Mouse (Mus musculus) liver (tissue): ENCODE results near the gene Zfp800.

Experiments used
- DNase-seq: peaks from one replicate; pipeline ENCODE4 v3.0.0-alpha.2; 2020; ENCODE audit warnings: mixed read lengths

The Zfp800 gene

DNA sequence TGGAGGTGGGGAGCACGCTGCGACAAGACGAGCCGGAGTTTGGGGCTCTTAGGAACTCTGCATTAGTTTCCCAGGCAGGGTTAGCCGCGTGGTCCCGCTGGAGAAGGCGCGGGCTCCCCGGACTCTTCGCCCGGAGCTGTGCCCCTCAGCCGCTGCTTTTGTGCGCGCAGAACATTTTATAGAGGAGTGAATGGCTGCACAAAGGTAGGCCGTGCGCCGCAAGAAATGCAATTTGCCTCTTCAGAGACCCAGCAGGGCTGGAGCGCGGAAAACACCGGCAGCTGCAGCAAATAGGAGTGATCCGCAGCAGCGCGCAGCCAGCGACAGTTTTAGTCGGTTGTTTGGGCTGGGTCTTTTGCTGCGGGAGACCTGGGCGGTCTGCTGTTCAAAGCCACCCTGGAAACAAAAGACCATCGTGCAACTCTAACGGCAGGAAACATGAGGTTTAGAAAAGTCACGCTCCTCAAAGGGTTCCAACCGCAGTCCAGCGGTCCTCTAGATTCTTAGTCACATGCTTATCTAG lies at the start of gene Zfp800:
Zfp800 (minus strand) TSS at position 325 of the 523 bp plus-strand sequence.
- DNase-seq, result no peak

DNA sequence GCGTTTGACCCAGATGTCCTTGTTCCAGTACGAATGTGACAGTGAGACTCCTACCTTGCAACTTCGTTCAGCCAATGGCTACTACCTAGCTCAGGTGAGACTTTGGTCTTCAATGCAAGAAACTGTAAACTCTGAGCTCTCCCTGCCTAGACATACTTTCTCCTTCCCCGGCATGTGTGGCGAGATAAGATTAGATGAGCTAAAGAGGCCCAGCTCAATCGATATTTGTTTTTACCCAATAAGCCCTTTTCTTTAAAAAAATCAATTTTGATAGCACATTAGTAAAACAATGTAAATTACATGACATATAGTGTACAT lies 33.7 kb upstream of the Zfp800 start:
- DNase-seq, result peak; percentile 20

DNA sequence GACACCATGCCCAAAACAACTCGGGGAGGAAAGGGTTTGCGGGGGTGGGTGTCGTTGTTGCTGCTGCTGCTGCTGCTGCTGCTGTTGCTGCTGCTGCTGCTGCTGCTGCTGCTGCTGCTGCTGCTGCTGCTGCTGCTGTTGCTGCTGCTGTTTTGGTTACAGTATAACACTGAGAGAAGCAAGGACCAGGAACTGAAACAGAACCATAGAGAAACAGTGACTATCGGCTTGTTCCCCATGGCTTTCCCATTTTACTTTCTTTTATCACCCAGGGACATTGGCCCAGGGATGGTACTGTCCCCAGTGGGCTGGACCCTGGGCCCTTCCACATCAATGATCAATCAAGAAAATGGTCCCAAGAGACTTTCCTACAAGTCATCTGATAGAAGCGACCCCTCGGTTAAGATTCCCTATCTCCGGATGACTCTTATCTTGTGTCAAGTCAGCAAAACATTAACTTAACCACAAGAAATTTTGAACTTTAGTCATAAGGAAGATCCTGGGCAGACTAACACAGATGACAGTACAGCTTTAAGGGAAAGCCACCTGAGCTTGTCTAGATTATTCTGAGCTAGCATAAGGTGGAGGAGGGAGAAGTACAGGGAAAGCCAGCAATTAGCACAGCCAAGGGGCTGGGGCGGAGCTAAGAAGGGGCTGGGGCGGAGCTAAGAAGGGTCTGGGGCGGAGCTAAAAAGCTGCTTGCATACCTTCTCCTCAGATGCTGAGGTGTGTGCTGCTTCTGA lies 33.2 kb upstream of the Zfp800 start:
- DNase-seq, result peak; percentile 76

DNA sequence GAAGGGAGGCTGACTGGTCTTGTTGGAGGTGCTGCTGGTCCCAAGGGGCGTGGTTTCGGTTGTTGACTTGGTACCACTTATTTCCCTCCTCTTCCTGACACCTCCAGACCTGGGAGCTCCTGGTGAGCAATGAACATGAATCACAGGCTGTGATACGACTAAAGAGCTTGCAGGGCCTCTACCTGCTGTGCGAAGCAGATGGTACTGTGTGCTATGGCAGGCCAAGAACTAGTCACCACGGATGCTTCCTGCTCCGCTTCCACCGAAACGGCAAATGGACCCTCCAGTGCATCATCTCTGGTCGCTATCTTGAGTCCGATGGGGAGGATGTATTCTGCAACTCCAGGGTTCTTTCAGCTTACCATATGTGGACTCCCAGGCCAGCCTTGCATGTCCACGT lies 32.1 kb upstream of the Zfp800 start:
- DNase-seq, result no peak

DNA sequence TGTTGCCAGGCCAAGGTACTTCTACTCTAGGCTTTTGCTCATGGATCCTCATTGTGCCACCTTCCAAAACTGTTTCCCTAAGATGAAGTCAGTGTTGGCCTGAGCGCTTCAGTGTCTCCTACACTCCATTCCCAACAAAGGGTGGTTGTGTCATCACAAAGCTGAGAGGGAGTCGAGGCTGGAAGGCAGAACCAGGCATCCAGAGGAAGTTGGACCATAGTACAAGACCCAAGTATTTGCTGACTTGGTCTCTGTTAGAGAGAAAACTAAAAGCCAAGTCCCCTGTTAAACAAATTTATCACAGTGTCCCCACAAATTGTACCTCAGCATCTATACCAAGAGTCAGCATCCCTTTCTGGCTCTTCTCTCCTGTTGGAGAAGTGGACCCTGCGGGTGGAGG lies 30.5 kb upstream of the Zfp800 start, which contains the start of gene Gcc1:
Gcc1 (minus strand) TSS at position 101 of the 400 bp plus-strand sequence.
- DNase-seq, result no peak

DNA sequence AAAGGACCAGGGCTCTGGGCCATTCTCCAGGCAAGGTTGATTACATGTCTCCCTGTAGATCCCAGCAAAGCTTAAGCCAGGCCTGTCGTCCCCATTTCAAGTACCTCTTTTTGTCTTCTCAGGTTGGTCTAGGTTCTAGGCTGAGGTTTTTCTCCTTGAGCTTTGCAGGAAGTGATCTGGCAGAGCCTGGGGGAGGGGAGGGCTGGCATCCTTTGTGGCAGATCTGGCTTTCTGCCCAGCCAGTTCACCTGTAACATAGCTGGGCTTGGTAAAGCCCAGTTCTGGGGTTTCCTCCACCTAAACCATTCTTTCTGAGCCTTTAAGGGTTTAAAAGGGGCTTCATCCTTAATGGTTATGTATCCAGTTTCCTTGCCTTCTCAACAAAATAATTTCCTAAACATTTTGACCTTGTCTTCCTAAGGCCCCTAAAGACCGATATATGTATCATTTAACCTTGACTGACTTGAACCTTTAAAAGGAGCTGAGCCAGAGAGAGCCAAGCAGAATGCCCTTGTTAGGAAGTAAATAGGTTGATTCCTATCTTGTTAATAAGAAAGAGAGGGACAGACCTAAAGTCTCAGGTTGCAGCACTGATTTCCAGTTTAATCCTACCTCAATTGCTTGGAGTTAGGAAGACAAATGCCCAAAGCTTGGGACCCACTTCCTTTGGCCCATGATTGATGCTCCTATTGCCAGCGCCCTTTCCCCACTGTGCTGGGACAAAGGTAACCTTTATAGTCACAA lies 29.5 kb upstream of the Zfp800 start, which contains the start of gene Fscn3:
Fscn3 (plus strand) TSS at position 694 of the 744 bp plus-strand sequence.
- DNase-seq, result no peak

DNA sequence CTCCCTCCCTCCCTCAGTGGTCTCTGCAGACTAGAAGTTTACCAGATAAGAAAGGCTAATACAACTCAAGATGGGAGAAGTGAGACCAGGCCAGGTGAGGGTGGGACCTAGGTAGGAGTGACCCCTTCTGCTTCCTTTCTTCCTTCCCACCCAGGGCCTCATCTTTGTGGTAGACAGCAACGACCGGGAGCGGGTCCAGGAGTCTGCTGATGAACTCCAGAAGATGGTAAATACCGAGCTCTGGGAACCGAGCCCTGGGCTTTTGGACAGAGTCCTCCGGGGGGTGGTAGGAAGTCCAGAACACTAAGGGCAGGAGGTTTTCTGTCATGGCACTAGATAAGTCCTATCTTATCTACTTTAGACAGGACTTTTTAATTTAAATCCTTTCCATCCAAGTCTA lies 27.2 kb upstream of the Zfp800 start:
- DNase-seq, result peak; percentile 37

DNA sequence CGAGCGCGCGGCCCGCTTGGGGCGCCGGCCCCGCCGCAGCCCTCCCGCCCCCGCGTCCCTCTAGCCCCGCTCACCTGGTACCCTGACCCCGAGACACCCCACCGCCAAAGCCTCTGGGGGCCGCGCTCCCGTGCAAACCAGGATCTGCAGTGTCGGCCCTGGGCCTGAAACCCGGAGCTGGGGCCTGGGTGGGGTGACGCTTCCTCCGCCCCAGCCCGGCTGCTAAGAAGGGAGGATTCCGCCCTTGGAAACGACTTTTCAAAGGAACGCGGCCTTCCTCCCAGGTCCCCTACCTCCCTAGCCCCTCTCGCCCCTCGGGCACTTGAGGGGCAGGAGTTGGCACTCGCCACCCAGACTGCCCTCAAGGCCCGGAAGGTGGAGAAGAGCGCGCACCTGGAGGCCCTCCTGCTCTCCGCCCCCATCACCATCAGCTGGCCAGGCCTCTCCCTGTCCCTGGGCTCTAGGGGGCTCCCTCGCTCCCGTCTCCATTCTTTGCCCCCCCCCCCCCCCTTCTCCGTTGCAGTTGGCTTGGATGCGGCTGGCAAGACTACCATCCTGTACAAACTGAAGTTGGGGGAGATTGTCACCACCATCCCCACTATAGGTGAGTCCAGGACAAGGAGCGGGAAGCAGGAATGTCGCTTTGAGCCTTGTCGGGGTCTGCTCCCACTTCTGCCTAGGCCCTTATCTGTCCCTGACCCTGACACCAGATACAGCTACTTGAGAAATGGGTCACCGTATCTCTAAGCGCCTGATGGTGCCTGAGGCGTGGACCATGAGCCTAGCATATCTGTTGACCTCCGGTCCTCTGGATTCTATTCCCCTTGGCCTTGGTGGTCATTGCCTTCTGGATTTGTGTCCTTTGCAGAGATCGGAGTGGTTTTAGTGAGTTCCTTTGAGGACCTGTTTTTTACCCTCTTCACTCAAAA lies 26.2 kb upstream of the Zfp800 start:
- DNase-seq, result peak; percentile 84

DNA sequence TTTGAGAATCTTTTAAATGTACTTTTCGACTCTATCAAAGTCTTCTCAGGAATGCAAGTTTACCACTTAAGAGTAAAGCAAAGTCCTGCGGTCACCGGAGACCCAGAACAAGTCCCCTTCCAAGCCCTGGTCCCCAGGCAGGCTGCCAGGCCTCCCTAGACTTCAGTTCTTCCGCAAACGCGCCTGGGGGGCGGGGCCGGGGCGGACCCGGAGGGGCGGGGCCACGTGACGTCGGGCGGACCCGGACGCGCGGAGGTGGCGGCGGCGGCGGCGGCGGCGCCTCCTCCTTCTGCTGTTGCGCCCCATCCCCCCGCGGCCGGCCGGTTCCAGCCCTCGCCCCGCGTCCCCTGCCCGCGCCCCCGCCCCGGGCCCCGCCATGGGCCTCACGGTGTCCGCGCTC lies 25.5 kb upstream of the Zfp800 start, which contains the start of gene Arf5:
Arf5 (plus strand) TSS at position 248 of the 400 bp plus-strand sequence.
- peak; percentile 97 for DNase-seq

DNA sequence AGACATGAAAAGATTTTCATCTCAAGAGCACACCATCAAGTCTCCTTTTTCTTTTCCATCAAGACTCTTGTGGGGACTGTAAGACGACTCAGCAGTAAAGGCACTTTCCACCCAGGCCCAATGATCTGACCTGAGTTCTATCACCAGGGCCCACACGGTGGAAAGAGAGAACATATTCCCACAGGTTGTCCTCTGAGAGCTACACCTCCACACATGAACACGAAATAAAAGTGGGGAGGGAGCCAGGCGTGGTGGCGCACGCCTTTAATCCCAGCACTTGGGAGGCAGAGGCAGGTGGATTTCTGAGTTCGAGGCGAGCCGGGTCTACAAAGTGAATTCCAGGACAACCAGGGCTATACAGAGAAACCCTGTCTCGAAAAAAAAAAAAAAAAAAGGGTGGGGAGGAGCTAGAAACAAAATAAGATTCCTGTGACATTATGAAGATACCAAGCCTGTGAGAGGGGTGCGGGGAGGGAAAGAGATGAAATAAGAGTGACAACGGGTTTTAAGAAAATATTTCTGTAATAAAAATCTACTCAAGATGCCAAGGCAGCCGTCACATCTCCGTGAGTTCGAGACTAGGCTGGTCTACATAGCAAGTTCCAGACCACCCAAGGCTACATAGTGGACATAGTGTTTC lies 25.0 kb upstream of the Zfp800 start:
- no peak for DNase-seq

DNA sequence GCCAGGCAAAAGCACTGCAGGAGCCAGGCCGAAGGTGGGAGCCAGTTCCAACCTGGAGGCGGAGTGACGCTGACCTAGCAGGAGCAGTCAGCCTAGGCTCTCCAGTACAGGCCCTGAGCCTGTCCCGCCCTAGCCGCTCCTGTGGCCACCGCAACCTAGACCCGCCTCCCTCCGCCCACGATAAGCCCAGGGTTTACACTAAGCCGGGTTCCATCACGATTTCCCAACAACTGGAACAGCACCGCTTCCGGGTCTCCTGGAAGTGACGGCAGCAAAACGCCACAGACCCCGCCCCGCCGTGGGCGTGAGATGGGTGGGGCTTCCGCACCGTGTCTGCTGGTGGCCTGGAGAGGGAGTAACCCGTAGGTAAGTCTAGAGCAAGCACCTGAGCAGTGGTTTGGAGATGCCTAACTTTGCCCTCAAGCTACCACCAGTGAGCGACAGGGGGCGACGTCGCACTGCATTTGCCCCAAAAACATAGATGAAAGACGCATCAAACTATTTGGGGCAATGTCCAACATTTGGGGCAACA lies 23.7 kb upstream of the Zfp800 start:
- peak; percentile 98 for DNase-seq

DNA sequence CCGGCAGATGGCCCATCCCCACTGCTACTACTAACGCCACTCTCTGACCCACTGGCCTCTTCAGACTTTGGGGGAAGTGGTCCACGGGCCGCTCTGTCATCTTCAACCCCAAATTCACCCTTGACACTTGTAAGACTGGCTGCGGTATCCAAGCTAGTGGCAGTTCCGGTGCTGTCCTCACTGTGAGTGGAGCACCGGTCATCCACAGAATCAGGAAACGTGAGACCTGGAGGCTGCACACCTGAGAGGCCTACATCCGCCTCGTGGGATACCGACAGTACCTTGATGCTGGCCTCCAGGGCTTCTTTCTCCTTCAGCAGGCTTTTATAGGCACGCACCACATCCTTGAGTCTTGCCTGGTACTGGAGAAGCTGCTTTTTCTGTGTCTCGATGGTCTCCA lies 23.1 kb upstream of the Zfp800 start:
- no peak for DNase-seq

DNA sequence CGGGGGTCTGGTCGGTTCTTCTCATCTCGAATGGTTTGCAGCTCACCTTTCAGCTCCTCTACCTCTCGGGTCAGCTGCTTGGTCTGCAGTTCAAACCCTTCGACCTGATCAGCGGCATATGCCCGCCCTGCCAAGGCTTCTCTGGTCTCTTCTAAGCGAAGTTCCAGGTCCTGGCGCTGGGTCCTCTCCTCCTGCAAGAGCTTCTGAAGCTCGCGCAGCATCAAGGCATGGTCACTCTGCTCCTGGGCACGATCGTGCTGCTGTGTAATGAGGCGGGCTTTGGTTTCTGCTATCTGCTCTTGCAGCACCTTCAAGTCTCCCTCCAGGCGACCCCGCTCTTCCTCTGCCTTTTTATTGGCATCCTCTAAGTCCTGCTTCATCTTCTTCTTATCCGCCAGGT lies 22.6 kb upstream of the Zfp800 start:
- no peak for DNase-seq

DNA sequence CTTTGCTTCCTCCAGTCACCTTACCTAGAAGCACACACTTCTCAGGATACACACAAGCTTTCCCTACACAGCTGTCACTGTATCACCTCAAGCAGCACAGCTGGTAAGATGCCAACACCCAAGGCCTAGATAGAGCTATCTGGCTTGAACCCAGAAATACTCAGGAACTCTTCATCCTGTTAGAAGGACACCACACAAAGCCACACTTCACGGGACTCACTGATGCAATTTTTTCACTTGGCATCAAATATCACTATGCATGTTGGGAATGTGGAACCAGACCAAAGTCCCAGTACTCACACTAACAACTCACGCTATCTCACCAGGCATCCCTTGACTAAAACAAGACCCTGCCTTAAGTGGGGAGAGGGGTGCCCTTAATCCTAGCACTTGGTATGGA lies 21.9 kb upstream of the Zfp800 start:
- DNase-seq, result no peak

DNA sequence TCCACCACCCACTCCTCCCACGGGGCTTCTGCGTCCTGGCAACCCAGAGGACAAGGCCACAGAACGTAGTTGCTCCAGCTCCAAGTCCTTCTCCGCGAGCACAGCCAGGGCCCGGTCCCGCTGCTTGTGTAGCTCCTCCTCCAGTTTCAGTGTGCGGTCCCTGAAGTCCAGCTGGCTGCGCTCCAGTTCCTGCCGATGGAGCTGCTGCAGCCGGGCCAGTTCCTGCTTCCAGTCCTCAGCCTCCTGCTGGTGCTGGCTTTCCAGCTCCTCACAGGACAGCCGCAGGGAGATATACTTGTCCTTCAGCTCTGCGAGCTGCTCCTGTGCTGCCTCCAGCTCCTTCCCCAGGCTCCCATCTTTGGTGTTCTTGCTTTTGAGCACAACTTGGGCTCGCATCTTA lies 20.6 kb upstream of the Zfp800 start:
- DNase-seq, result no peak

DNA sequence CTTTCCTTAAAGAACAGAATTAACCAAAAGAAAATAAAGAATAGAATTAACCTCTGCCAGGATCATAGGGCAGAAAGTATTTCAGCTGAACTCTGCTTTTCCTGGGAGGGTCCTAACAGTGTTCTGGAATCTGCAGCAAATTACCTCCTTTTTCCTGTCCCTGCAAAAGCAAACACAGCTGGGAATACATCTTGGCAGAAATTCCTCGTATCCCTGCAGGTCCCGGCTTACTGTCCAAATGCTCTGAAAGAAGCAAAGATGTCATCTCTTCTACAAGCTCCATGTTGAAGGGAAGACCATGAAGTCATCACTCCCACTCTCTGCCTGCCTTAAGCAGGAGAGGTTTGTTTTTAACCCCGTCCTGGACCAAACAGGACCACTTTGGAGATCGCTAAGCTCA lies 19.2 kb upstream of the Zfp800 start:
- no peak for DNase-seq

DNA sequence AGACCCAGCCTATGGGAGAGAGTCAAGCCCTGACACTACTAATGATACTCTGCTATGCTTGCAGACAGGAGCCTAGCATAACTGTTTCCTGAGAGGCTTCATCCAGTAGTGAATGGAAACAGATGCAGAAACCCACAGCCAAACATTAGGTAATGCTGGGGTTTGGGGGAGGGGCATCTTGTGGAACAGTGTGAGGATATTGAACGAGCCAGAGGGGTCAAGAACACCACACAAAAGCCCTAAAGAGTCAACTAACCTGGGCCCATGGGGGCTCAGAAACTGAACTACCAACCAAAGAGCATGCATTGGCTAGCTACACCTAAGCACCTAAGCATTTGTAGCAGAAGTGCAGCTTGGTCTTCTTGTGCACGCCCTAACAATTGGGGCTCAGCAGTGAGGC lies 13.4 kb upstream of the Zfp800 start:
- DNase-seq, result no peak

DNA sequence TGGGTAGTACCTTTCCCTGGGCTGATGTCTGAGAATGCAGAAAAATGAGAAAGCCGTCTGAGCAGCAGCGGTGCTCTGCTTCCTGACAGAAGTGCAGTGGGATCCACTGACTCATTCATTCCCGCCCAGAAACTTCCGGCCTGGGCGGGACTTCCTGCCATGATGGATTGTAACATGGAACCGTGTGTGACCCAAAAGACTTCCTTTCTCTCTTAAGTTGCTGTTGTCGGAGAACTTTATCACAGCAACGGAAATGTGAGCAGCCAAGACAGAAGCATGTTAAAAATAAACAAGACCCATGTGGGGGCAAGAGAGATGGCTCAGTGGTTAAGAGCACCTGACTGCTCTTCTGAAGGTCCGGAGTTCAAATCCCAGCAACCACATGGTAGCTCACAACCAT lies 12.2 kb upstream of the Zfp800 start:
- DNase-seq, result no peak

DNA sequence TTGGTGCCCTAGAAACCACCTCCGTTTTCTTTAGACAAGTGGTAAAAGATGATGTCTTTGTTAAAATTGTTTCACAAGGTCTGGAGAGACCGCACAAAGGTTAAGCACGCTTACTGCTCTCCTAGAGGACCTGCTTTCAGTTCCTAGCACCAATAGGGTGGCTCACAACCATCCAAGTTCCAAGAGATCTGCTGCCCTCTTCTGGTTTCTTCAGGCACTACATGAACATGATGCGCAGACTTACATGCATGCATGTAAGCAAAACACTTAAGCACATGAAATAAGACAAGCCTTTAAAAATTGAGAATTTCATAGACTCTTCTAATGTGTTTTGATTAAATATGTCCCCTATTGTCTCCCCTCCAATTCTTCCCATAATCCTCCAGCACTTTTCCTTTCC lies 2.0 kb upstream of the Zfp800 start:
- DNase-seq, result peak; percentile 25

DNA sequence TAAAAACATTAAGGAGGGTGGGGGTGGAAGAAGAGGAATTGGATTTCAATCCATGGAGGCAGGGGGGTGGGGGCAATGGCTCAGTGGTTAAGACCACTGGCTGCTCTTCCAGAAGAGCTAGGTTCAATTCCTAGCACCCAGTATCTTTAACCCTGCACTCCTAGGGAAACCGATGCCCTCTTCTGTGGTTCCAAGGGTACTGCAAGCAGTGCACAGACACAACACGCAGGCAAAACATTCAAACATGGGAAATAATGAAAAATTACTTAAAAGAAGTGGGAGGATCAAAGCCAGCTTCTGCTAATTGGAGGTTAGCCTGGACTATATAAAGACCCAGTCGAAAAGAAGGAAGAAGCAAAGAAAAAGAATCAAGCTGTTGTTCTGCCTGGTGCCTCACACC lies 921 bp upstream of the Zfp800 start:
- no peak for DNase-seq

DNA sequence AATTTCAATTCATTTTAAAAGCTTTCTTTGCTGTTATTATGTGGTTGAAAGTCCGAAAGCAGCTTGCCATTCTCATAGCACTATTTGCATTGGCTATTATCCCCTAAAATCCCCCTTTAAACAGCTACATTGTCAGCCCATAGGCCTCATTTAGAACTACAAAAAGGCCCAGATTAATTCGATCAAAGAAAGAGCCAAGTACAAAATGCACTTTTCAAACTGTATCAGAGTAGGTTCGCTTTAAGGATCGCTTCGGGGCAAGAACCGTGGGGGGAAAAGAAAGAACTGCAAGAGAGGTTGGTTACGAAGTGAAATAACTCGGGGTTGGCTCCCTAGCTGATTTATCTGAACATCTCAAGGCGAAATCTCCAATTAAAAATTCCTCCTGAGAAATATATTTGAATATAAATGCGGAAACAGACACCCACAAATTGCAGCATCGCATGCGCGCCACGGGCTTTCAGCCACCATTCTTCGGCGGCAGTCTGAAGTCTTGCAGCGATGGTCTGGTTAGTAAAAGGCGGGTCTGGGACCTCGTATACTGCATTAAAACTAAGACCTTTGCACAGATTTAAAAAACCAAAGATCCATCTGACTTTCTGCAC lies 850 bp downstream of the Zfp800 start:
- DNase-seq, result no peak
